Mouse (Mus musculus) induced T-regulatory cell, adult 2 months (primary cell): ENCODE results near the gene Slc25a33.
"Not testable (repeated sequence)": the region's sequence is repeated elsewhere in the genome, so short reads cannot be mapped to it uniquely, and the experiment has no call there.

Source experiments
- DNase-seq: peaks from one replicate; pipeline ENCODE4 v3.0.0-alpha.2; 2012; ENCODE audit warnings: low read depth

The Slc25a33 gene

DNA sequence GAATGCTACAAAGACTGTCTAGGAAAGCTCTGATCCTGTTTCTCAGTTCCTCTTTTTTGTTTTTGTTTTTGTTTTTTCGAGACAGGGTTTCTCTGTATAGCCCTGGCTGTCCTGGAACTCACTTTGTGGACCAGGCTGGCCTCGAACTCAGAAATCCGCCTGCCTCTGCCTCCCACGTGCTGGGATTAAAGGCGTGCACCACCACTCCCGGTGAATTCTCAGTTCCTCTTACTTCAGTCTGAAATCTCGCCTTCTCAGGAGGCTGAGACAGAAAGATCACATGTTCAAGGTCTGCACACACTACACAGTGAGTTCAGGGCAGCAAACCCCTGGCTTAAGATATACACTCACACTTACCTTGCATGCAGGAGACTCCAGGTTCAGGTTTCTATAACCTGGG, 17.5 kb downstream of the Slc25a33 start:
- not testable (repeated sequence) for DNase-seq

DNA sequence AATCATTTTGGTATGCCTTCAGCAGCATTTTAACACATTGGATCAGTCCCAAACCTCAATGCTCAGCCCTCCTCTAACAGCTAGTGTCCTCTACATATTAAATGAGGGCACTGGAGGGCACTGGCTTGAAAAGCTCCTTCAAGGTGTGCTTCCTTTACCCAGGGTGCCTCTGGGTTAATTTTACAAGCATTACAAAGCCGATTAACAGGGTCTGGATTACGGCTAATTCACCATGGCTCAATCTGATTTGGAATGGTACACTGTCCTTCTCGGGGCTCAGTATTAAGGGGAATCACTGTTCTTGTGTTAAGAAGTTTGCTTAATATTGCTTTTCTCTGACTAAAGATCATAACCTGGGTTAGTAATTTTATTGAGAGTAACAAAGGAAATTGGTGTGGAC, 21.2 kb downstream of the Slc25a33 start:
- DNase-seq = no peak

- DNase-seq = peak; percentile 62
These were observed 21.8 kb downstream of the Slc25a33 start for GRCm38 (mm10) chr4:149752124-149752799.

- no peak for DNase-seq
These were observed 23.4 kb downstream of the Slc25a33 start for GRCm38 (mm10) chr4:149750671-149751070.

DNA sequence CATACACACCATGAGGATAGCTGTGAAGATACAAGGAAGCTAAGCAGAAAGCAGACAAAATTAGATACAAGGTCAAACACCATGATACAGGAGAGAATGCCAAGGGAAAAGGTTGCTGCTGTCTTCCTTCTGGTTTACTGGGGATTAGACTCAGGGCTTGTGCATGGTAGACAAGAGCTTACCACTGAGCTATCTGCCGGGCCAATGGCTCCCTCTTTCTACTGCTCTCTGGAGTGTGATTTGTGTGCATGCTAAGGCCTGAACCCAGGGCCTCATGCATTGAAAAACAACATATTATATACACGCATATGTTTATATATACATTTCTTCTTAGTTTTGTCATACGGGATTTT, 24.4 kb downstream of the Slc25a33 start:
- DNase-seq = not testable (repeated sequence)

- no peak for DNase-seq
These were observed 24.9 kb downstream of the Slc25a33 start for GRCm38 (mm10) chr4:149749003-149749662.

DNA sequence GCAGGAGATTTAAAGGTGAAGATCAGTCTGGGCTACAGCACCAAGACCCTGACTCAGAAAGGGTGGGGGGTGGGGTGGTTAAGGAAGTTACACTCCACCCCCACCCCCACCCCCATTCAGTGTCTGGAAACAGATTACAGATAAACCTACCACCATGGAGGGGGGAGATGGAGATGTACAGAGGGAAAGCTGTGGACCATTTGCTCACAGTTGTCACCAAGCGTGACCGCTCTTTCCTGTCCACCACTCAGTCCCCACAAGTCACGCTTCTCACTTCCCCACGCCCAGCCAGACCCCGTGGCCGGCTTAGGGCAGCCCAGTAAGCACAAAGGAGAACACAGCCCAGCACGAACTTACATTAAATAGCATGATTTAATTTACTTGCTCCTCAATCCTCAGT, 30.0 kb downstream of the Slc25a33 start:
- no peak for DNase-seq

DNA sequence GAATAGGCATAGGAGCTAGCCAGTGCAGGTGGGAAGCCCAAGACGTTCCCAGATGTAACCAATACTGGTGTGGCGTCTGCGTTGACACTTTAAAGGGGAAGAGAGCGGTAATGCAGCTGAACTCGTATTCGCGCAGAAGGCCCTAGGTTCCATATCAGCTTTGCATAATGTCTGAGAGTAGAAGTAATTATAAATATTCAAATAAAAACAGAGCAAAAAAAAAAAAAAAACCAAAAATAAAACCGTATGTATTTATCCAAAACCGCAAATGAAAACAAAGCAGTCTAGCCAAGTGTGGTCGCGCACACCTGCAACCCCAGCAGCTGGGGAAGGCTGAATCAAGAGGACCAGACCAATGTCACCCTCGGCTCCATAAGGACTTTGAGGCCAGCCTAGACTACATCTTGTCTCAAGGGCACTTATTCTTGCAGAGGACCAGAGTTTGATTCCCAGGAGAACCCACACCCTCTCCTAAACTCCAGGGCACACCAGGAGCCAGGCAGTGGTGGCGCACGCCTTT, 32.0 kb downstream of the Slc25a33 start:
- DNase-seq = no peak

DNA sequence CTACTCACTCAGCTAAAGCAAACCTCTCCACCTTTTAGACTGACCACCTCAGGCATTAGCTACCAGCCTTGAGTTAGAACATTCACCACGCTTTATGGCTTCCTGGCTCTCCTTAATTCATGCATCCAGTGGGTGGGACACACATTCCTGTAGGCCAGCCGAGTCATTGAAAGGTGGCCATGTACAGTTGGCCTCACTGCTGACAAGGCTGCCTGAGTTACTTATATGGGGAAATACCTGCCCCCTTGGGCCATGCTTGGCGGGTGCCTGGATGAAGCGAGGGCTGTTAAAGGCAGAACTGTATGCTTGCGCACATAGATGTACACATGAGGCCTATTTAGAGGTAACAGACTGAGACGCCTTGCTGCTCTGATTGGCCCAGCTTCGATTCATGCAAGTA, 33.8 kb downstream of the Slc25a33 start:
- no peak for DNase-seq

GRCm38 (mm10) chr4:149739478-149739877, 34.6 kb downstream of the Slc25a33 start:
- DNase-seq = peak; percentile 28

- DNase-seq = peak; percentile 97
These were observed 36.4 kb downstream of the Slc25a33 start, which contains the start of gene Tmem201 for GRCm38 (mm10) chr4:149737383-149738324. Gene Tmem201 (minus strand): TSS chr4:149738044.

DNA sequence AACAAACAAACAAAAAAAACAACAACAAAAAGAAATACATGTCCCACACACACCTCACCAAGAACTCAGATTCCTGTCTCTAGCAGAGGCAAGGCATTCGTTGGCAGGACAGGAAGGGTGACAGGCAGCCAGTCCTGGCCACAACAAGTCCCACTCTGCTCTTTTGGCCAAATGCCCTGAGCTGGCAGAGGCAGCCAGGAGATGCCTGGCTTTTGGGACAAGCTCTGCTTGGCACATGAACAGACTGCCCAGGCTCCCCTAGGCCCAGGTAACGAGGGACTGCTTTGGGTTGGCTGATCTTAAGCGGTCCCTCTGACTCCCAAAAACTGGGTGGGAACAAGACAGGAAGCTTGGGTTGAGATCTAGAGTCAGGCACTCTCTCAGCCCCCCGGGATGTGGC, 37.5 kb downstream of the Slc25a33 start:
- no peak for DNase-seq

DNA sequence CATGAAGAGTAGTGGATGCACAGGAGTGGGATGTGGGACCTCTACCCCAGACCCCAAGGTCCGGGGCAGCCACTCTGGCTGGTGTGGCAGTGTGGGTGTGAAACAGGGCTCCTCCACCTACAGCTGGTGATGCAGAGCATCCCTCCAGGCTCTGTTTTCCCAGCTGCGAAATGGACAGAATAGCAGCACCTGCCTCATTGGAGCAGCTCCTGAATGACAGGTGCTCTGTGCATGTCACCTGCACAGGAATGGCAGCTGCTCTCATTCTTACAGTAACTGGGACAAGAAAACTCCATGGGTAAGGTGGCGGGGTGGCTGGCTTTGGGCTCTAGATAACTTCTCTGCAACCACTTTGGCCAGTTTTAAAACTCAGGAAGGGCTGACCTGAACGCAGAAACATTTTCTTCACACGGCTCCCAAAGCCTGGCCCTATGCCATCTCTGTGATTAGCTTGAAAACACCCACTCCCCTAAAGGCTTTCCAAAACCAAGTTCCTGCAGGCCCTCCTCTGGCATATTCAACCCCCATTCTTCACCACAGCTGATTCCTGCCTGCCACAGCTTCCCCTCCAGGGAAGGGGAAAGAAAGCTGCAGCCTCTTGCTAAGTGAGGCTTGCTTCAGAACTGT, 38.3 kb downstream of the Slc25a33 start:
- DNase-seq = no peak

DNA sequence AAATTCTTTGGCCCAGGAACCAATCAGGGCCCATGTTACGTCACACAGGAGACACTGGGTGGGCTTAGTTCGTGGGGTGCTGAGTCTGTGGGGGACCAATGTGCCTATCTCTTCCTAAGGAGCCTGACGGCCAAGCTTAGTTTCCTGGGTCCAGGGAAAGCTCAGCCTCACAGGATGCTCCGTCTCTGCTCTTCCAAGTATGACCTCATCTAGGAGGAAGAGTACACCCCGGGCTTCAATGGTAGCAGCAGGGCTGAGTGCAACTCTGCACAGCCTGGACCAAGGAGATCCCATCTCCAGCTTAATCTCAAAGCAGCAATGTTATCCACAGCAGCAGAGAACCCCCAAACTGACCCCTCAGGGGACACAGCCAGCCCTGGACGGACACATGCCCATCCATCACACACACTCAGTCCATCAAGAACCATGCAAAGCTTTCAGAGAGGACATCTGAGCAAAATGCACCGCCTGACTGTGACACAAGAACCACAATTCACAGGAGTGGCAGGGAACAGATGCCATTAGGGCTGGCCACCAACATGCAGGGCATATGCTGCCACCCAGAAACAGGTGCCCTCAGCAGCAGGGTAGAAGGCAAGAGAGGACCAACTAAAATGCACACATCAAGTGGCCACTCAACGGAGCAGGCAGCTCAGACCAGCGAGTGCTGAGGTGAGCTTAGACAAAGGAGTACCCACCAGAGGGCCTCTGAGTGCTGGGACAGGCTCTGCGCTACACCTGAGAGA, 39.2 kb downstream of the Slc25a33 start:
- no peak for DNase-seq

DNA sequence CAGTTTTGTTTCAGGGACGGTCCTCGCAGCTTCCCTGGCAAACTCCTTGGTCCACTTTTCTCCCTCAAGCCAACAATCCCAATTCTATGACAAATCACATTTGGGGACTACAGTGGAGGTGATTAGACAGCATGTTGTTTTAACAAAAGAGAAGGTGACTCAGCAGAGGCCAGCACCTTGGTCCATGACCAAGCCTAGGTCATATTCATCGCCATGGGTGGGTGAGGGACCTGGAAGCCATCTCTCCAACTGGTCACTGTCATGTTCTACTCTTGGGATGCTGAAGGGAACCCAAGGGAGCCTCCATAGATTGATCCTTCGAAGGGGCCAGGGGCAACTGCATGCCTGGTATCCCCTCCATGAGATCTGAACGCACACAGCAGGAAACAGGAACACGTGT, 39.8 kb downstream of the Slc25a33 start:
- DNase-seq = no peak

DNA sequence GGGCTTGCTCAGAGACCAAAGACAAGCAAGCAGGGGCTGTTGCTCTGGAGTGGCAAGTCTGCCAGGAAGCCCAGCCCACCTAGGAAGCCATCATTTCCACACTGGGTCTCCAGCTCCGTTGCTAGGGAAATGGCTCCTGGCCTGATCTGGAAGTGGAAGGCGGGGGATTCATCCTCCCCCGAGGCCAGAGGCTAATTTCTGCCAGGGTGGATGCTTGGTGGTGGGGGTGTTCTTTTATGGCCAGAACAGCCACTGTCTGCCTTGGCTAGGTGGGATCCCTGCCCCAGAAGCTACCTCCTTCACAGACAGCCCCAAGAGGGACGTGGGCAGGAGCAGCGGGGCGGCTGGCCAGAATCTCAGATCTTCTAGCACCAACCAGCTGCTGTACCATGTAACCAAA, 40.3 kb downstream of the Slc25a33 start:
- DNase-seq = no peak

GRCm38 (mm10) chr4:149732800-149733199, 41.3 kb downstream of the Slc25a33 start:
- DNase-seq = no peak

DNA sequence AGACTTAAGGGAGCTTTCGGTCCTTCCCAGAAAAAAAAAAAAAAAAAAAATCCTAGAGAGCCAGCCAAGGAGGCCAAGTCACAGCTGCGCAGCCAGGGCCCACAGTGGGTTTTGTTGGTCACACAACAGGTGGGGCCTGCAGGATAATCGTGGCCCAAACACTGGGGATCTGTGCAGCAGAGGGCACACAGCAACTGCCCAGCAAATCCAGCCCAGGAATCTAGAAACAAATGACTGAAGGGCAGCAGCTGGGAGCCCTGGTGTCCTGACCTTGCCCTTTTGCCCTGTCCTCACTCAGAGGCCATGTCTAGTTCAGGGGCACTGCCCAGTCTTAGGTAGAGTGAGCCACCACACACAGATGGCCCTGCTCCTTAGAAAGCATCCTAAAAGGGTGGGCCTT, 41.8 kb downstream of the Slc25a33 start:
- DNase-seq = no peak

- no peak for DNase-seq
These were observed 43.2 kb downstream of the Slc25a33 start for GRCm38 (mm10) chr4:149730827-149731226.

- no peak for DNase-seq
These were observed 45.3 kb downstream of the Slc25a33 start for GRCm38 (mm10) chr4:149728810-149729209.

DNA sequence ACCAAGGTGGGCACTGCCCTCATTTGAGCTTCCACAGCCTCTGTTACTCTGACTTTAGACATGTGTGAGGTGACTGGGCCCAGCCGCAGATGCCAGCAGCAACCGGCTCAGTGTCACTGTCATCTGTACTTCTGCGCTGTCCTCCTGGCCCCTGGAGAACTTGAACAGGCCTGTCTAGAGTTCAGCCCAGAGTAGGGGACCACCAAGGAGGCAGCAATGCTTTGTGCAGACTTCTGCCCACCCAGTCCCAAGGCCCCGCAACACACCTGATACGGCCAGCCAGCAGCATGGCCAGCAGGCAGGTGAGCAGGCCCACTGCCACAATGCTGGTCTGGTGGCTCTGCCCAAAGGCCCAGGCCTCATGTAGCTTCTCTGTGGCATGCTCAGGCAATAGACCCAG, 46.4 kb downstream of the Slc25a33 start:
- no peak for DNase-seq
